Mouse (Mus musculus) small intestine, adult 2 months (tissue): Measurements from ENCODE around the gene Pmepa1. TPM values are rescaled to one million over a fixed set of nuclear protein-coding genes. Genes with fewer than 3 reads are reported as not detected.

Source experiments
- H3K27ac ChIP-seq: fragments of 200-500 bp; 2 replicates; pipeline ENCODE4 v1.5.1; 2012; ENCODE audit warnings: low read depth, low read length, control low read depth, inconsistent platforms; ENCODE audit not compliant: insufficient read depth
- H3K27me3 ChIP-seq: fragments of 200-500 bp; 2 replicates; pipeline ENCODE4 v1.6.1; 2012; ENCODE audit warnings: mild to moderate bottlenecking, moderate library complexity, low read length, inconsistent platforms; ENCODE audit not compliant: control insufficient read depth, insufficient read depth
- H3K36me3 ChIP-seq: fragments of 200-500 bp; 2 replicates; pipeline ENCODE4 v1.6.1; 2012; ENCODE audit warnings: mild to moderate bottlenecking, low read length, control low read depth, inconsistent platforms; ENCODE audit not compliant: control insufficient read depth, insufficient read depth
- H3K4me1 ChIP-seq: fragments of 200-500 bp; 2 replicates; pipeline ENCODE4 v1.6.1; 2012; ENCODE audit warnings: low read length, inconsistent platforms, mixed read lengths; ENCODE audit not compliant: control insufficient read depth, insufficient read depth, insufficient read length
- H3K4me3 ChIP-seq: fragments of 200-500 bp; 2 replicates; pipeline ENCODE4 v1.5.1; 2012; ENCODE audit warnings: low read depth, mild to moderate bottlenecking, control low read depth, inconsistent platforms, low read length, moderate library complexity
- CTCF ChIP-seq: fragments of 200-500 bp; IDR thresholded peaks from 2 replicates; pipeline ENCODE4 v1.5.1; 2012; ENCODE audit warnings: low read depth, mild to moderate bottlenecking, control low read depth, inconsistent platforms, low read length, moderate library complexity, mixed read lengths; ENCODE audit not compliant: insufficient replicate concordance, insufficient read length; ENCODE audit errors: extremely low read depth
- POLR2A ChIP-seq: fragments of 200-500 bp; IDR thresholded peaks from 2 replicates; pipeline ENCODE4 v1.6.1; 2012; ENCODE audit warnings: low read depth, mild to moderate bottlenecking, control low read depth, inconsistent platforms, low read length, moderate library complexity
- WGBS: fragments of 180-500 bp; shearing (Covaris S2); methylation state at CpG from one replicate; pipeline ENCODE4 v1.1.7; 2018; 5-methylcytosine and 5-hydroxymethylcytosine counted together
- polyA plus RNA-seq: library from polyadenylated mRNA; depleted of rRNA; stranded (reverse); fragments of >200 nt; gene quantifications from 2 replicates; pipeline ENCODE4 v1.2.3, GENCODE M21; 2012

Gene Pmepa1
- polyA plus RNA-seq, 1 experiment = 93.7 TPM

- Histone ChIP-seq H3K27me3 (no peaks in the 10 kb centered on the region), H3K4me3 (no peak overlapping the region), H3K4me1 (peaks cover 25% of the 10 kb centered on the region), H3K36me3 (peaks cover 4% of the 10 kb centered on the region; the same call in 1 of the 2 replicates), H3K27ac (no peak overlapping the region)
- TF ChIP-seq CTCF = no peak
- no peak for TF ChIP-seq POLR2A
- 74% methylated on average over 8 of the region's 8 CpGs for WGBS
Observed at GRCm38 (mm10) chr2:173235435-173236332, 40.6 kb downstream of the Pmepa1 start.

- Histone ChIP-seq H3K4me1 (peaks cover 24% of the 10 kb centered on the region), H3K27me3 (no peaks in the 10 kb centered on the region), H3K36me3 (peaks cover 16% of the 10 kb centered on the region; the same call in 1 of the 2 replicates), H3K4me3 (no peak overlapping the region), H3K27ac (no peak overlapping the region)
- 79% methylated on average over 8 of the region's 8 CpGs for WGBS
- TF ChIP-seq POLR2A (no peak), CTCF (peak; percentile 26; the same call in 1 of the 2 replicates)
Observed at GRCm38 (mm10) chr2:173232766-173233099, 43.6 kb downstream of the Pmepa1 start.

GRCm38 (mm10) chr2:173232065-173232765, 44.1 kb downstream of the Pmepa1 start:
- Histone ChIP-seq H3K4me1 (peaks cover 21% of the 10 kb centered on the region), H3K27ac (no peak overlapping the region), H3K36me3 (peaks cover 17% of the 10 kb centered on the region; the same call in 1 of the 2 replicates), H3K4me3 (no peak overlapping the region), H3K27me3 (no peaks in the 10 kb centered on the region)
- TF ChIP-seq POLR2A = no peak
- no peak for TF ChIP-seq CTCF
- 28% methylated on average over 22 of the region's 22 CpGs for WGBS

- Histone ChIP-seq H3K27me3 (no peaks in the 10 kb centered on the region), H3K4me1 (peaks cover 14% of the 10 kb centered on the region), H3K4me3 (peak overlapping the region; percentile 37), H3K27ac (peak overlapping the region; percentile 13), H3K36me3 (peaks cover 20% of the 10 kb centered on the region; the same call in 1 of the 2 replicates)
- 6% methylated on average over 10 of the region's 10 CpGs for WGBS
- TF ChIP-seq POLR2A (no peak), CTCF (peak; percentile 98)
Observed at GRCm38 (mm10) chr2:173229578-173230224, 46.6 kb downstream of the Pmepa1 start.

- H3K27me3 ChIP-seq = no peaks in the 10 kb centered on the region
Observed at GRCm38 (mm10) chr2:173228567-173228966, 47.8 kb downstream of the Pmepa1 start.

GRCm38 (mm10) chr2:173226792-173227191, 49.5 kb downstream of the Pmepa1 start:
- WGBS = 87% methylated on average over 8 of the region's 8 CpGs
- H3K27me3 ChIP-seq = no peaks in the 10 kb centered on the region
- H3K36me3 ChIP-seq = peaks cover 18% of the 10 kb centered on the region; the same call in 1 of the 2 replicates
- no peak overlapping the region for H3K4me3 ChIP-seq
- TF ChIP-seq CTCF (no peak), POLR2A (no peak)
- no peak overlapping the region for H3K27ac ChIP-seq
- peaks cover 8% of the 10 kb centered on the region for H3K4me1 ChIP-seq

More at GRCm38 (mm10) chr2:173228567-173228966, 47.8 kb downstream of the Pmepa1 start:
- Histone ChIP-seq H3K4me1 (peaks cover 18% of the 10 kb centered on the region), H3K36me3 (peaks cover 20% of the 10 kb centered on the region; the same call in 1 of the 2 replicates), H3K27ac (no peak overlapping the region), H3K4me3 (no peak overlapping the region)
- TF ChIP-seq POLR2A (no peak), CTCF (no peak)
- 91% methylated on average over 8 of the region's 8 CpGs for WGBS
